Mouse (Mus musculus): ENCODE results near the gene Fancm.

DNA sequence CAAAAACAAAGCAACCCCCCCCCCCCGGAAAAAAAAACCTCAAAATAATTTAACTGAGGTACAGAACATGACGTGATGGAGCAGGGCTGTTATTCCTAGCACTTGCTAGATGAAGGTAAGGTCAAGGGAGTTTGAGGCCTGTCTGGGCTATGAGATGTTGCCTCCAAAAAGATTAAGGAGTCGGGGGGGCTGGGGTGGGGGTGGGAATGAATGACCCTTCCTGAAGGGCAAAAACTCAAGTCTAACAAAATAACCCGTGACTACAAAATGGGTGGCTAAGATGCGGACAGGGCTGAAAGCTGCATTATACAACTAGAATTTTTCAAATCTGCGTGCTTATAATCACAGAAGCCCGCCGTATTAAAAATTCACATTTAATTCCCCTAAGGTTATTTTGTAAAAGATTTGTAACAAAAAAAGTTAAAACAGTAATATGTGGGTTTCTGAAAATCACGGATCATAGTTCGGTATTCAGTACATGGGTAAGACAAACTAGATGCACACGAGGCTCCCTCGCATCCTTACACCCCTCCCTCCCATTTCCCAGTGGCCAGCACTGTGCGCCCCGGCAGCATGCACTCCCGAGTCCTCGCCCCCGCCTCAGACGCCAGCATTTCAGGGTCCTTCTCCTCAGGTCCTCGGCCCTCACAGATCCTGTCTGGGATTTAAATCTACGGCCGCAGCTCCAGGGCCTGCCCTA lies 2.3 kb upstream of the Fancm start:
- TF ChIP-seq CTCF (IDR thresholded peaks at IDR 0.05; ENCODE audit: control insufficient read depth, insufficient read depth, insufficient replicate concordance, low read depth, low read length) (no peak), POLR2A (IDR thresholded peaks at IDR 0.05; ENCODE audit: control insufficient read depth, low read depth, low read length) (no peak)

All from testis, adult 2 months (tissue).